Mouse (Mus musculus) ES-E14 (cell line): ENCODE data around the gene Clca3a2.
"Not testable (repeated sequence)": the region's sequence is repeated elsewhere in the genome, so short reads cannot be mapped to it uniquely, and the experiment has no call there.

ENCODE experiments used
- CHD2 ChIP-seq: IDR thresholded peaks from 2 replicates; pipeline ENCODE4 v1.6.1; 2014; ENCODE audit warnings: mild to moderate bottlenecking, low read depth, low read length, inconsistent platforms
- HCFC1 ChIP-seq: IDR thresholded peaks from 2 replicates; pipeline ENCODE4 v1.6.1; 2012; ENCODE audit warnings: low read length, inconsistent platforms, borderline replicate concordance; ENCODE audit not compliant: insufficient read depth
- MAFK ChIP-seq: IDR thresholded peaks from 2 replicates; pipeline ENCODE4 v1.6.1; 2014; ENCODE audit warnings: mild to moderate bottlenecking, low read depth, low read length, inconsistent platforms; ENCODE audit not compliant: insufficient read depth
- ZC3H11A ChIP-seq: IDR thresholded peaks from 2 replicates; pipeline ENCODE4 v1.6.1; 2012; ENCODE audit warnings: low read depth, mild to moderate bottlenecking, inconsistent platforms, low read length, borderline replicate concordance
- ZNF384 ChIP-seq: IDR thresholded peaks from 2 replicates; pipeline ENCODE4 v1.6.1; 2012; ENCODE audit warnings: low read depth, low read length, inconsistent platforms

- not testable (repeated sequence) for TF ChIP-seq ZC3H11A, HCFC1, MAFK, ZNF384, CHD2
Measured at GRCm38 (mm10) chr3:144813336-144813735, 6.0 kb downstream of the Clca3a2 start.
